16 mouse cellular contexts compared by ENCODE assay signal in the genomic region with DNA sequence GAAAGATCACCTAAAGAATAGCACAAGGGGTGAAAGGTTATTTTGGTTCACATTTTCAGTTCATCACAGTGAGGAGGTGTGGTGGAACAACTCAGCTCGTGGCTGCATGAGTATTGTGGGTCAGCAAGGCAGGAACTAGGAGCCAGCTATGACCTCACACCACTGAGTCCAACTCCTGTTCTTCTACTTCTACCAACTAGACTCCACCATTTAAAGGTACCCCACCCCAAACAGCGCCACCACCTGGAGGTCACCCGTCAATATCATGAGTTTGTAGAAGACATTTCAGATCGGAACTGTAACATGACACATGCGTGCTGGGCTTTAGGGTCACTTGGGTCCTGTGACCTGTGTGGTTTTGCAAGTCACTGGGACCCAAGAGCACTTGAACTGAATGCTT.
"Had no signal": no experiment of that assay in that cellular context is flagged by ENCODE, and none has a peak within 500 bp of the region (broad histone marks: within the 10 kb centered on the region; RNA-seq: fewer than 3 reads in every experiment).

No protein-coding gene starts in this region.

- H3K27ac ChIP-seq: kidney, embryonic 15.5 days; limb, embryonic 12.5 days; liver, embryonic 13.5 days; lung, embryonic 15.5 days; macrophage; midbrain, embryonic 12.5 days; neural tube, embryonic 12.5 days; stomach, embryonic 15.5 days had no signal

- DNase-seq: kidney, adult 2 months; kidney, postnatal 14 days; liver; liver, embryonic 13.5 days; liver, postnatal 0 days; lung, postnatal 14 days; retina, postnatal 1 day; right cerebral cortex, postnatal 4 days had no signal

- H3K4me3 ChIP-seq: kidney, embryonic 15.5 days; limb, embryonic 12.5 days; liver, embryonic 13.5 days; lung, embryonic 15.5 days; midbrain, embryonic 12.5 days; neural tube, embryonic 12.5 days; stomach, embryonic 15.5 days had no signal

- ATAC-seq: intestine, embryonic 16.5 days; liver, postnatal 0 days had no signal

- H3K4me1 ChIP-seq: kidney, embryonic 15.5 days; limb, embryonic 12.5 days; lung, embryonic 15.5 days; midbrain, embryonic 12.5 days; neural tube, embryonic 12.5 days; stomach, embryonic 15.5 days had no signal
